In genomic region chr8:105812511-105812910, GRCm38 (mm10) we compare ENCODE assay signal across 34 mouse cellular contexts. TPM values are rescaled to one million over a fixed set of nuclear protein-coding genes. Genes with fewer than 3 reads are reported as not detected.
DNase-seq lines count a peak whose midpoint lies in the region; ATAC-seq lines count a peak whose summit lies in the region.
"Had no signal": no experiment of that assay in that cellular context is flagged by ENCODE, and none has a peak within 500 bp of the region (broad histone marks: within the 10 kb centered on the region; RNA-seq: fewer than 3 reads in every experiment).

No protein-coding gene starts in this region.

- peak overlapping the region; percentile 45 for H3K4me3 ChIP-seq in erythroblast, embryonic 14.5 days (replicated peaks)
- no peak overlapping the region for H3K4me3 ChIP-seq in liver, embryonic 11.5 days (ENCODE audit: low read depth, low read length)
- H3K4me3 ChIP-seq in liver, embryonic 16.5 days (ENCODE audit: low read depth, low read length) = peak overlapping the region; percentile 4; the same call in 1 of the 2 replicates
- H3K4me3 ChIP-seq: embryonic facial prominence, embryonic 10.5 days; embryonic facial prominence, embryonic 15.5 days; forebrain, embryonic 15.5 days; heart, embryonic 15.5 days; limb, embryonic 13.5 days; neural tube, embryonic 15.5 days had no signal

- no peaks in the 10 kb centered on the region for H3K27me3 ChIP-seq in erythroblast, embryonic 14.5 days (ENCODE audit: control insufficient read depth)
- H3K27me3 ChIP-seq in liver, embryonic 11.5 days (replicated peaks; ENCODE audit: control insufficient read depth, insufficient read depth, low read length) = no peaks in the 10 kb centered on the region
- no peaks in the 10 kb centered on the region for H3K27me3 ChIP-seq in liver, embryonic 16.5 days (ENCODE audit: control insufficient read depth, insufficient read depth, low read depth, low read length)
- H3K27me3 ChIP-seq: CH12.LX; embryonic facial prominence, embryonic 15.5 days; forebrain, embryonic 15.5 days; heart, embryonic 15.5 days; limb, embryonic 13.5 days; neural tube, embryonic 15.5 days had no signal

- no peaks in the 10 kb centered on the region for H3K9me3 ChIP-seq in erythroblast, embryonic 14.5 days (ENCODE audit: control insufficient read depth, low read length)
- H3K9me3 ChIP-seq in liver, embryonic 11.5 days (ENCODE audit: control insufficient read depth, low read length) = no peaks in the 10 kb centered on the region
- no peaks in the 10 kb centered on the region for H3K9me3 ChIP-seq in liver, embryonic 16.5 days (replicated peaks; ENCODE audit: control insufficient read depth, low read length)
- H3K9me3 ChIP-seq: embryonic facial prominence, embryonic 10.5 days; embryonic facial prominence, embryonic 15.5 days; forebrain, embryonic 15.5 days; heart, embryonic 15.5 days; limb, embryonic 13.5 days; neural tube, embryonic 15.5 days had no signal

- DNase-seq in kidney, adult 8-10 months = peak; percentile 25 to 50
- DNase-seq in kidney, adult 18-20 months = no peak
- no peak for DNase-seq in liver, embryonic 11.5 days (ENCODE audit: low spot score)
- no peak for DNase-seq in spleen, postnatal 4 days (ENCODE audit: low spot score in 2 of 2)
- DNase-seq in spleen, postnatal 10 days (ENCODE audit: low spot score in 2 of 2) = no peak
- DNase-seq: adrenal gland, adult 8-10 months; cerebellum, adult 8-10 months; cerebellum, postnatal 25 days; lung, embryonic 14.5 days; lung, postnatal 14 days; midbrain, embryonic 14.5 days; retina, postnatal 1 day; right cerebral cortex, postnatal 14 days; thymus, adult 2 months; thymus, postnatal 36 days had no signal

- H3K9ac ChIP-seq in liver, embryonic 11.5 days (ENCODE audit: low read depth, low read length) = no peak overlapping the region
- no peak overlapping the region; the same call in 1 of the 2 replicates for H3K9ac ChIP-seq in liver, embryonic 16.5 days (ENCODE audit: low read depth, low read length)
- H3K9ac ChIP-seq: embryonic facial prominence, embryonic 15.5 days; forebrain, embryonic 15.5 days; heart, embryonic 15.5 days; limb, embryonic 13.5 days; lung, embryonic 14.5 days; neural tube, embryonic 15.5 days had no signal

- 75% methylated on average over 5 of the region's 5 CpGs for WGBS in liver, embryonic 11.5 days
- 79% methylated on average over 5 of the region's 5 CpGs for WGBS in liver, embryonic 16.5 days (ENCODE audit: insufficient replicate concordance)

- H3K4me1 ChIP-seq in erythroblast, embryonic 14.5 days (ENCODE audit: control insufficient read depth) = peaks cover 90% of the 10 kb centered on the region
- peaks cover 38% of the 10 kb centered on the region for H3K4me1 ChIP-seq in liver, embryonic 11.5 days (replicated peaks; ENCODE audit: control insufficient read depth, insufficient read depth, low read length)
- peaks cover 81% of the 10 kb centered on the region for H3K4me1 ChIP-seq in liver, embryonic 16.5 days (ENCODE audit: control insufficient read depth, low read depth, low read length)
- H3K4me1 ChIP-seq: embryonic facial prominence, embryonic 10.5 days; embryonic facial prominence, embryonic 15.5 days; forebrain, embryonic 15.5 days; limb, embryonic 13.5 days had no signal

- peaks cover 96% of the 10 kb centered on the region for H3K36me3 ChIP-seq in erythroblast, embryonic 14.5 days (ENCODE audit: control insufficient read depth)
- peaks cover 6% of the 10 kb centered on the region; the same call in 1 of the 2 replicates for H3K36me3 ChIP-seq in liver, embryonic 11.5 days (ENCODE audit: control insufficient read depth, insufficient read depth, low read length)
- H3K36me3 ChIP-seq in liver, embryonic 16.5 days (ENCODE audit: control insufficient read depth, insufficient read depth) = peaks cover 58% of the 10 kb centered on the region
- H3K36me3 ChIP-seq: forebrain, embryonic 15.5 days; heart, embryonic 15.5 days had no signal

- peak overlapping the region; percentile 25; the same call in 1 of the 2 replicates for H3K27ac ChIP-seq in liver, embryonic 11.5 days (ENCODE audit: low read depth, low read length)
- peak overlapping the region; percentile 51 for H3K27ac ChIP-seq in liver, embryonic 16.5 days (ENCODE audit: low read length)
- H3K27ac ChIP-seq: embryonic facial prominence, embryonic 10.5 days; embryonic facial prominence, embryonic 15.5 days; forebrain, embryonic 15.5 days; heart, embryonic 15.5 days; kidney, postnatal 0 days; limb, embryonic 13.5 days; neural tube, embryonic 15.5 days had no signal

- no peak for ATAC-seq in erythroblast, adult 5-6 weeks (replicated peaks; ENCODE audit: low FRiP score, poor library complexity, severe bottlenecking)
- ATAC-seq in liver, embryonic 11.5 days (replicated peaks; ENCODE audit: low FRiP score) = no peak
- no peak for ATAC-seq in liver, embryonic 16.5 days (ENCODE audit: low read depth)
- ATAC-seq: forebrain, embryonic 15.5 days; hindbrain, embryonic 16.5 days had no signal

- no peak overlapping the region for H3K4me2 ChIP-seq in liver, embryonic 11.5 days
- H3K4me2 ChIP-seq in liver, embryonic 16.5 days (ENCODE audit: low read depth, low read length) = peak overlapping the region; percentile 49
- H3K4me2 ChIP-seq: embryonic facial prominence, embryonic 15.5 days; forebrain, embryonic 15.5 days; heart, embryonic 15.5 days; limb, embryonic 13.5 days; lung, embryonic 14.5 days; neural tube, embryonic 15.5 days had no signal

RNA-seq across cellular contexts. Expression of gene Ranbp10, which starts 14.6 kb away (rescaled TPM):
- polyA plus RNA-seq in erythroblast, embryonic 14.5 days (2012) = 24.4 and 25.6 TPM in 2 replicates
- total RNA-seq in erythroblast, adult 5-6 weeks (2015; ENCODE audit: low replicate concordance) = 514 and 565 TPM in 2 replicates
- total RNA-seq in erythroblast, adult 5-6 weeks (2017; ENCODE audit: low replicate concordance) = 620 and 633 TPM in 2 replicates
- 20.2 and 22.0 TPM in 2 replicates for polyA plus RNA-seq in liver, embryonic 11.5 days (2014; fragmentation: Nextera tagmentation; extraction: Ambion mirVana)
- polyA plus RNA-seq in liver, embryonic 16.5 days (2015; fragmentation: Nextera tagmentation; extraction: Ambion mirVana) = 44.3 and 50.1 TPM in 2 replicates

RNA-seq across cellular contexts. Expression of gene Tsnaxip1, which starts 15.0 kb away (rescaled TPM):
- 0.02 TPM in 1 of 2 replicates, not detected in the other for polyA plus RNA-seq in erythroblast, embryonic 14.5 days (2012)
- total RNA-seq in erythroblast, adult 5-6 weeks (2015; ENCODE audit: low replicate concordance) = 1.0 and 1.2 TPM in 2 replicates
- total RNA-seq in erythroblast, adult 5-6 weeks (2017; ENCODE audit: low replicate concordance) = 2.5 and 3.2 TPM in 2 replicates
- polyA plus RNA-seq in liver, embryonic 11.5 days (2014; fragmentation: Nextera tagmentation; extraction: Ambion mirVana) = 0.12 TPM in 1 of 2 replicates, not detected in the other
- polyA plus RNA-seq in liver, embryonic 16.5 days (2015; fragmentation: Nextera tagmentation; extraction: Ambion mirVana) = 0.07 TPM in 2 replicates
- total RNA-seq: adrenal gland, adult 8-10 months; gastrocnemius, adult 8-10 months; heart, adult 8-10 months; heart, postnatal 25 days; left cerebral cortex, postnatal 36 days had no signal
- polyA plus RNA-seq: activated CD4-positive, CD25-positive, alpha-beta regulatory T cell, adult 4 months; frontal cortex, adult 2 months; intestine, embryonic 14.5 days had no signal

RNA-seq across cellular contexts. Expression of gene Cenpt, which starts 40.6 kb away (rescaled TPM):
- 7.1 and 9.1 TPM in 2 replicates for polyA plus RNA-seq in erythroblast, embryonic 14.5 days (2012)
- total RNA-seq in erythroblast, adult 5-6 weeks (2015; ENCODE audit: low replicate concordance) = 13.1 and 15.9 TPM in 2 replicates
- 9.6 and 11.3 TPM in 2 replicates for total RNA-seq in erythroblast, adult 5-6 weeks (2017; ENCODE audit: low replicate concordance)
- 37.0 and 37.5 TPM in 2 replicates for polyA plus RNA-seq in liver, embryonic 11.5 days (2014; fragmentation: Nextera tagmentation; extraction: Ambion mirVana)
- polyA plus RNA-seq in liver, embryonic 16.5 days (2015; fragmentation: Nextera tagmentation; extraction: Ambion mirVana) = 19.1 and 20.5 TPM in 2 replicates

RNA-seq across cellular contexts. Expression of gene Thap11, which starts 42.4 kb away (rescaled TPM):
- 2.8 and 3.4 TPM in 2 replicates for polyA plus RNA-seq in erythroblast, embryonic 14.5 days (2012)
- total RNA-seq in erythroblast, adult 5-6 weeks (2015; ENCODE audit: low replicate concordance) = 6.3 and 16.3 TPM in 2 replicates
- total RNA-seq in erythroblast, adult 5-6 weeks (2017; ENCODE audit: low replicate concordance) = 7.1 and 8.3 TPM in 2 replicates
- polyA plus RNA-seq in liver, embryonic 11.5 days (2014; fragmentation: Nextera tagmentation; extraction: Ambion mirVana) = 62.0 and 66.5 TPM in 2 replicates
- polyA plus RNA-seq in liver, embryonic 16.5 days (2015; fragmentation: Nextera tagmentation; extraction: Ambion mirVana) = 25.4 and 26.4 TPM in 2 replicates

RNA-seq across cellular contexts. Expression of gene Nutf2, which starts 47.9 kb away (rescaled TPM):
- polyA plus RNA-seq in erythroblast, embryonic 14.5 days (2012) = 8.1 and 9.1 TPM in 2 replicates
- 48.1 and 55.3 TPM in 2 replicates for total RNA-seq in erythroblast, adult 5-6 weeks (2015; ENCODE audit: low replicate concordance)
- 5.7 and 8.9 TPM in 2 replicates for total RNA-seq in erythroblast, adult 5-6 weeks (2017; ENCODE audit: low replicate concordance)
- polyA plus RNA-seq in liver, embryonic 11.5 days (2014; fragmentation: Nextera tagmentation; extraction: Ambion mirVana) = 304 and 312 TPM in 2 replicates
- 88.9 and 95.7 TPM in 2 replicates for polyA plus RNA-seq in liver, embryonic 16.5 days (2015; fragmentation: Nextera tagmentation; extraction: Ambion mirVana)

Comparison
In these comparisons a context has a peak if more than half of its experiments do, and no peak if none do; other contexts are left out.
1. DNase-seq: peak in kidney, adult 8-10 months (2 of 2); none in kidney, adult 18-20 months (single experiment), liver, embryonic 11.5 days (single experiment), spleen, postnatal 4 days (0 of 2) and spleen, postnatal 10 days (0 of 2).